Mouse (Mus musculus): ENCODE results near the gene Rrp1. TPM values are rescaled to one million over a fixed set of nuclear protein-coding genes. Genes with fewer than 3 reads are reported as not detected.

Rrp1 gene
- polyA plus RNA-seq, 1 experiment = 132 TPM

- TF ChIP-seq CTCF (IDR thresholded peaks at IDR 0.05; ENCODE audit: control insufficient read depth, insufficient read depth, low read length) (no peak), POLR2A (IDR thresholded peaks at IDR 0.05; ENCODE audit: borderline replicate concordance, control insufficient read depth, low read depth, low read length) (no peak)
- H3K4me3 ChIP-seq (replicated peaks; ENCODE audit: control insufficient read depth, low read depth, low read length) = no peak overlapping the region
- no peak overlapping the region for H3K27ac ChIP-seq (ENCODE audit: control insufficient read depth, insufficient read depth, low read depth, low read length, poor library complexity)
- peaks cover 3% of the 10 kb centered on the region; the same call in 1 of the 2 replicates for H3K4me1 ChIP-seq (ENCODE audit: control insufficient read depth, insufficient read depth, low read length)
- WGBS = 89% methylated on average over 14 of the region's 14 CpGs
These were observed 10.4 kb downstream of the Rrp1 start for GRCm38 (mm10) chr10:78402301-78402922.

- no peak overlapping the region for H3K4me3 ChIP-seq (replicated peaks; ENCODE audit: control insufficient read depth, low read depth, low read length)
- no peak for TF ChIP-seq POLR2A (IDR thresholded peaks at IDR 0.05; ENCODE audit: borderline replicate concordance, control insufficient read depth, low read depth, low read length)
- TF ChIP-seq CTCF (IDR thresholded peaks at IDR 0.05; ENCODE audit: control insufficient read depth, insufficient read depth, low read length) = no peak
- H3K4me1 ChIP-seq (ENCODE audit: control insufficient read depth, insufficient read depth, low read length) = peaks cover 3% of the 10 kb centered on the region; the same call in 1 of the 2 replicates
- H3K27ac ChIP-seq (ENCODE audit: control insufficient read depth, insufficient read depth, low read depth, low read length, poor library complexity) = no peak overlapping the region
- WGBS = 72% methylated on average over 2 of the region's 2 CpGs
These were observed 11.7 kb downstream of the Rrp1 start for GRCm38 (mm10) chr10:78401127-78401526.

GRCm38 (mm10) chr10:78399090-78399657 lies 13.7 kb downstream of the Rrp1 start:
- WGBS = 63% methylated on average over 17 of the region's 17 CpGs
- TF ChIP-seq CTCF (IDR thresholded peaks at IDR 0.05; ENCODE audit: control insufficient read depth, insufficient read depth, low read length) = no peak
- TF ChIP-seq POLR2A (IDR thresholded peaks at IDR 0.05; ENCODE audit: borderline replicate concordance, control insufficient read depth, low read depth, low read length) = no peak
- Histone ChIP-seq H3K4me3 (replicated peaks; ENCODE audit: control insufficient read depth, low read depth, low read length) (no peak overlapping the region), H3K27ac (ENCODE audit: control insufficient read depth, insufficient read depth, low read depth, low read length, poor library complexity) (peak overlapping the region; percentile 22), H3K4me1 (ENCODE audit: control insufficient read depth, insufficient read depth, low read length) (peaks cover 3% of the 10 kb centered on the region; the same call in 1 of the 2 replicates)

GRCm38 (mm10) chr10:78396625-78396885 lies 16.3 kb downstream of the Rrp1 start:
- 48% methylated on average over 4 of the region's 4 CpGs for WGBS
- H3K4me1 ChIP-seq (ENCODE audit: control insufficient read depth, insufficient read depth, low read length) = peaks cover 3% of the 10 kb centered on the region; the same call in 1 of the 2 replicates

GRCm38 (mm10) chr10:78395819-78396624 lies 16.8 kb downstream of the Rrp1 start:
- 14% methylated on average over 17 of the region's 17 CpGs for WGBS
- H3K4me1 ChIP-seq (ENCODE audit: control insufficient read depth, insufficient read depth, low read length) = peaks cover 3% of the 10 kb centered on the region; the same call in 1 of the 2 replicates
- no peak overlapping the region for H3K27ac ChIP-seq (ENCODE audit: control insufficient read depth, insufficient read depth, low read depth, low read length, poor library complexity)
- peak; percentile 74 for TF ChIP-seq CTCF (IDR thresholded peaks at IDR 0.05; ENCODE audit: control insufficient read depth, insufficient read depth, low read length)
- no peak for TF ChIP-seq POLR2A (IDR thresholded peaks at IDR 0.05; ENCODE audit: borderline replicate concordance, control insufficient read depth, low read depth, low read length)
- H3K4me3 ChIP-seq (replicated peaks; ENCODE audit: control insufficient read depth, low read depth, low read length) = no peak overlapping the region

More at GRCm38 (mm10) chr10:78396625-78396885, 16.3 kb downstream of the Rrp1 start:
- Histone ChIP-seq H3K27ac (ENCODE audit: control insufficient read depth, insufficient read depth, low read depth, low read length, poor library complexity) (no peak overlapping the region), H3K4me3 (replicated peaks; ENCODE audit: control insufficient read depth, low read depth, low read length) (no peak overlapping the region)
- TF ChIP-seq POLR2A (IDR thresholded peaks at IDR 0.05; ENCODE audit: borderline replicate concordance, control insufficient read depth, low read depth, low read length) = no peak
- TF ChIP-seq CTCF (IDR thresholded peaks at IDR 0.05; ENCODE audit: control insufficient read depth, insufficient read depth, low read length) = no peak

- no peak overlapping the region for H3K4me3 ChIP-seq (replicated peaks; ENCODE audit: control insufficient read depth, low read depth, low read length)
- no peak for TF ChIP-seq POLR2A (IDR thresholded peaks at IDR 0.05; ENCODE audit: borderline replicate concordance, control insufficient read depth, low read depth, low read length)
- TF ChIP-seq CTCF (IDR thresholded peaks at IDR 0.05; ENCODE audit: control insufficient read depth, insufficient read depth, low read length) = no peak
- peaks cover 3% of the 10 kb centered on the region; the same call in 1 of the 2 replicates for H3K4me1 ChIP-seq (ENCODE audit: control insufficient read depth, insufficient read depth, low read length)
- no peak overlapping the region for H3K27ac ChIP-seq (ENCODE audit: control insufficient read depth, insufficient read depth, low read depth, low read length, poor library complexity)
- WGBS = 82% methylated on average over 3 of the region's 3 CpGs
These were observed 17.5 kb downstream of the Rrp1 start for GRCm38 (mm10) chr10:78395377-78395776.

GRCm38 (mm10) chr10:78392072-78392471 lies 20.8 kb downstream of the Rrp1 start:
- no peak overlapping the region for H3K4me3 ChIP-seq (replicated peaks; ENCODE audit: control insufficient read depth, low read depth, low read length)
- TF ChIP-seq POLR2A (IDR thresholded peaks at IDR 0.05; ENCODE audit: borderline replicate concordance, control insufficient read depth, low read depth, low read length) (no peak), CTCF (IDR thresholded peaks at IDR 0.05; ENCODE audit: control insufficient read depth, insufficient read depth, low read length) (peak; percentile 91)
- no peak overlapping the region for H3K27ac ChIP-seq (ENCODE audit: control insufficient read depth, insufficient read depth, low read depth, low read length, poor library complexity)
- 3% methylated on average over 18 of the region's 18 CpGs for WGBS
- H3K4me1 ChIP-seq (ENCODE audit: control insufficient read depth, insufficient read depth, low read length) = no peaks in the 10 kb centered on the region

GRCm38 (mm10) chr10:78390982-78391470 lies 21.8 kb downstream of the Rrp1 start:
- Histone ChIP-seq H3K4me1 (ENCODE audit: control insufficient read depth, insufficient read depth, low read length) (no peaks in the 10 kb centered on the region), H3K4me3 (replicated peaks; ENCODE audit: control insufficient read depth, low read depth, low read length) (no peak overlapping the region), H3K27ac (ENCODE audit: control insufficient read depth, insufficient read depth, low read depth, low read length, poor library complexity) (no peak overlapping the region)
- WGBS = 78% methylated on average over 4 of the region's 4 CpGs
- TF ChIP-seq POLR2A (IDR thresholded peaks at IDR 0.05; ENCODE audit: borderline replicate concordance, control insufficient read depth, low read depth, low read length) (no peak), CTCF (IDR thresholded peaks at IDR 0.05; ENCODE audit: control insufficient read depth, insufficient read depth, low read length) (no peak)

Measured in bone marrow, adult 2 months (tissue).